Mouse (Mus musculus) MEL (cell line): ENCODE measurements around the gene Galnt14. TPM values are rescaled to one million over a fixed set of nuclear protein-coding genes. Genes with fewer than 3 reads are reported as not detected.

Experiments
- DNase-seq: peaks from one replicate; pipeline ENCODE4 v3.0.0; 2011; ENCODE audit warnings: low read depth, low spot score
- H3K27ac ChIP-seq: 2 replicates; pipeline ENCODE4 v1.5.1; 2012; ENCODE audit warnings: low read depth, mild to moderate bottlenecking, control low read depth, low read length, moderate library complexity; ENCODE audit not compliant: control insufficient read depth
- H3K27me3 ChIP-seq, 2 experiments: fragments of 150-350 bp in 1 of 2; sonication (generic) in 1 of 2; 2 replicates each; pipeline ENCODE4 v1.6.1; 2012; ENCODE audit warnings: low read length in 2 of 2, mild to moderate bottlenecking in 2 of 2, improper control_type of control experiment in 1 of 2, moderate library complexity in 1 of 2; ENCODE audit not compliant: insufficient read depth in 2 of 2, control insufficient read depth in 1 of 2
- H3K36me3 ChIP-seq, 2 experiments: 2 replicates each; pipeline ENCODE4 v1.6.1; 2012 to 2014; ENCODE audit warnings: low read length in 2 of 2, improper control_type of control experiment in 1 of 2, inconsistent platforms in 1 of 2, mild to moderate bottlenecking in 1 of 2; ENCODE audit not compliant: insufficient read depth in 2 of 2, control insufficient read depth in 1 of 2
- H3K4me1 ChIP-seq, 2 experiments: fragments of 150-350 bp in 1 of 2; sonication (generic) in 1 of 2; 2 replicates each; pipeline ENCODE4 v1.6.1; 2012; ENCODE audit warnings: low read length in 2 of 2, improper control_type of control experiment in 1 of 2, mild to moderate bottlenecking in 1 of 2; ENCODE audit not compliant: insufficient read depth in 2 of 2, control insufficient read depth in 1 of 2
- H3K4me3 ChIP-seq, 2 experiments: fragments of 150-350 bp in 1 of 2; sonication (generic) in 1 of 2; 2 replicates each; pipeline ENCODE4 v1.5.1; 2012; ENCODE audit warnings: low read depth in 2 of 2, low read length in 2 of 2, mild to moderate bottlenecking in 2 of 2, moderate library complexity in 2 of 2, control low read depth in 1 of 2, improper control_type of control experiment in 1 of 2; ENCODE audit not compliant: control insufficient read depth in 1 of 2, insufficient read depth in 1 of 2
- H3K79me2 ChIP-seq: 2 replicates; pipeline ENCODE4 v1.6.1; 2012; ENCODE audit warnings: mild to moderate bottlenecking, low read length, moderate library complexity; ENCODE audit not compliant: control insufficient read depth, poor library complexity, insufficient read depth
- H3K9ac ChIP-seq: 2 replicates; pipeline ENCODE4 v1.6.1; 2012; ENCODE audit warnings: low read depth, mild to moderate bottlenecking, control low read depth, low read length, moderate library complexity; ENCODE audit not compliant: control insufficient read depth, poor library complexity, severe bottlenecking
- H3K9me3 ChIP-seq: fragments of 150-350 bp; sonication (generic); replicated peaks from 2 replicates; pipeline ENCODE4 v1.6.1; 2012; ENCODE audit warnings: mild to moderate bottlenecking, low read length, improper control_type of control experiment, moderate library complexity; ENCODE audit not compliant: insufficient read depth
- BHLHE40 ChIP-seq: IDR thresholded peaks from 2 replicates; pipeline ENCODE4 v1.6.1; 2012; ENCODE audit warnings: low read depth, mild to moderate bottlenecking, inconsistent platforms, low read length, improper control_type of control experiment, borderline replicate concordance
- CHD1 ChIP-seq: IDR thresholded peaks from 2 replicates; pipeline ENCODE4 v1.6.1; 2012; ENCODE audit warnings: low read depth, mild to moderate bottlenecking, inconsistent platforms, low read length, improper control_type of control experiment
- CTCF ChIP-seq, 3 experiments: IDR thresholded peaks in 2 of 3; conservative IDR thresholded peaks in 1 of 3; 2 replicates each; pipeline ENCODE4 v1.5.1; 2011 to 2012; ENCODE audit warnings: low read length in 3 of 3, low read depth in 2 of 3, mild to moderate bottlenecking in 2 of 3, improper control_type of control experiment in 1 of 3, inconsistent platforms in 1 of 3, mixed read lengths in 1 of 3, moderate library complexity in 1 of 3; ENCODE audit not compliant: control insufficient read depth in 1 of 3, insufficient read depth in 1 of 3, poor library complexity in 1 of 3, severe bottlenecking in 1 of 3
- E2F4 ChIP-seq: IDR thresholded peaks from 2 replicates; pipeline ENCODE4 v1.6.1; 2011; ENCODE audit warnings: low read depth, low read length, improper control_type of control experiment, borderline replicate concordance
- GABPA ChIP-seq: IDR thresholded peaks from 2 replicates; pipeline ENCODE4 v1.6.1; 2012; ENCODE audit warnings: low read depth, mild to moderate bottlenecking, inconsistent platforms, low read length, improper control_type of control experiment, moderate library complexity
- GATA1 ChIP-seq: IDR thresholded peaks from 2 replicates; pipeline ENCODE4 v1.6.1; 2011; ENCODE audit warnings: low read depth, low read length, improper control_type of control experiment
- MYB ChIP-seq: IDR thresholded peaks from 2 replicates; pipeline ENCODE4 v1.6.1; 2011; ENCODE audit warnings: mild to moderate bottlenecking, low read depth, low read length, improper control_type of control experiment
- POLR2A ChIP-seq, 2 experiments: IDR thresholded peaks; 2 replicates each; pipeline ENCODE4 v1.6.1; 2011 to 2012; ENCODE audit warnings: low read length in 2 of 2, mild to moderate bottlenecking in 2 of 2, control low read depth in 1 of 2, improper control_type of control experiment in 1 of 2, low read depth in 1 of 2, moderate library complexity in 1 of 2; ENCODE audit not compliant: control insufficient read depth in 1 of 2, insufficient read depth in 1 of 2, poor library complexity in 1 of 2
- POLR2AphosphoS5 ChIP-seq: IDR thresholded peaks from 2 replicates; pipeline ENCODE4 v1.6.1; 2012; ENCODE audit warnings: low read depth, borderline replicate concordance, mild to moderate bottlenecking, inconsistent platforms, low read length, moderate library complexity, mixed read lengths
- RAD21 ChIP-seq: IDR thresholded peaks from 2 replicates; pipeline ENCODE4 v1.6.1; 2011; ENCODE audit warnings: mild to moderate bottlenecking, low read depth, low read length, improper control_type of control experiment
- SMC3 ChIP-seq: IDR thresholded peaks from 2 replicates; pipeline ENCODE4 v1.6.1; 2011; ENCODE audit warnings: low read depth, low read length, improper control_type of control experiment
- TBP ChIP-seq: IDR thresholded peaks from 2 replicates; pipeline ENCODE4 v1.8.0; 2011; ENCODE audit warnings: low read depth, low read length, improper control_type of control experiment
- TCF12 ChIP-seq: IDR thresholded peaks from 2 replicates; pipeline ENCODE4 v1.6.1; 2014; ENCODE audit warnings: low read depth, mild to moderate bottlenecking, inconsistent platforms, low read length, improper control_type of control experiment, moderate library complexity
- UBTF ChIP-seq: IDR thresholded peaks from 2 replicates; pipeline ENCODE4 v1.6.1; 2012; ENCODE audit warnings: low read depth, mild to moderate bottlenecking, inconsistent platforms, low read length, improper control_type of control experiment, moderate library complexity, borderline replicate concordance; ENCODE audit not compliant: insufficient read depth
- USF2 ChIP-seq, 2 experiments: IDR thresholded peaks; 2 replicates each; pipeline ENCODE4 v1.6.1; 2011 to 2012; ENCODE audit warnings: improper control_type of control experiment in 2 of 2, low read length in 2 of 2, borderline replicate concordance in 1 of 2, inconsistent platforms in 1 of 2, low read depth in 1 of 2, mild to moderate bottlenecking in 1 of 2; ENCODE audit not compliant: insufficient read depth in 1 of 2
- ZC3H11A ChIP-seq: IDR thresholded peaks from 2 replicates; pipeline ENCODE4 v1.6.1; 2012; ENCODE audit warnings: low read depth, mild to moderate bottlenecking, inconsistent platforms, low read length, improper control_type of control experiment
- ZKSCAN1 ChIP-seq: IDR thresholded peaks from 2 replicates; pipeline ENCODE4 v1.6.1; 2012; ENCODE audit warnings: low read depth, mild to moderate bottlenecking, inconsistent platforms, low read length, improper control_type of control experiment, moderate library complexity
- ZNF384 ChIP-seq: IDR thresholded peaks from 2 replicates; pipeline ENCODE4 v1.6.1; 2012; ENCODE audit warnings: low read depth, mild to moderate bottlenecking, inconsistent platforms, low read length, improper control_type of control experiment
- polyA plus RNA-seq, 2 experiments: library from polyadenylated mRNA; stranded (reverse) in 1 of 2; unstranded in 1 of 2; fragments of >175 nt in 1 of 2; fragments of >200 nt in 1 of 2; gene quantifications; 2 replicates each; pipeline versions ENCODE4 v1.2.1 to v1.2.4; 2012; ENCODE audit warnings: low replicate concordance in 2 of 2, low read depth in 1 of 2; ENCODE audit not compliant: insufficient read length in 2 of 2, insufficient read depth in 1 of 2, missing spikeins in 1 of 2
- total RNA-seq: library from RNA; depleted of rRNA; stranded (reverse); fragments of 300-350 nt; gene quantifications from 2 replicates; pipeline ENCODE4 v1.2.3, GENCODE M21; 2012

Galnt14 gene
- total and polyA plus RNA-seq, 3 experiments, result not detected

DNA sequence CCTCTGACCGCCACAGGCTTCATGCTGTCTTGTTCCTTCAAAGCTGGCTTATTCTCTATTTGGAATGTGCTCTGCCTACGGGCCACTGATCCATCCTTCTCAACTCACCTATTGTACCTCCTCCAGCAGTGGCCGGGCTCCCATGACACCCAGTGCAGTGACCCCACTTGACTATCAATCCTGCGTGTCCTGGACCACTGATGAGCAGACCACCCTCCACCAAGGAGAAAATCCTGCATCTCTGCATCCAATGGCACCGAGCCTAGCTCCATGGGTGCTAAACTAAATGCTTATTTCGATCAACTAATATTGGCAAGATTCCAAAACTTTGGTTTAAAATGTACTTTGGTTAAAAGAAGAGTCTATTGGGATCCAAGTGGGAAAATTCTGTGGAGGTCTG, 1.8 kb downstream of the Galnt14 start:
- no peak for TF ChIP-seq TCF12
- no peak for TF ChIP-seq UBTF
- no peak for TF ChIP-seq POLR2AphosphoS5
- no peak for TF ChIP-seq CTCF (IDR thresholded peaks at IDR 0.05 in 2 of 3, conservative IDR thresholded peaks at IDR 0.05 in 1 of 3; ENCODE audit: control insufficient read depth in 1 of 3, insufficient read depth in 1 of 3, low read depth in 2 of 3, low read length in 3 of 3, poor library complexity in 1 of 3, severe bottlenecking in 1 of 3)
- no peak for TF ChIP-seq BHLHE40
- TF ChIP-seq E2F4, result no peak
- TF ChIP-seq CHD1, result no peak
- TF ChIP-seq GABPA, result no peak
- TF ChIP-seq ZNF384, result no peak
- TF ChIP-seq TBP, result no peak
- no peak for TF ChIP-seq RAD21
- no peak overlapping the region for H3K27ac ChIP-seq
- DNase-seq, result no peak
- H3K9me3 ChIP-seq, result no peaks in the 10 kb centered on the region
- no peak overlapping the region for H3K4me3 ChIP-seq
- no peaks in the 10 kb centered on the region for H3K36me3 ChIP-seq
- no peaks in the 10 kb centered on the region for H3K27me3 ChIP-seq
- no peaks in the 10 kb centered on the region for H3K79me2 ChIP-seq
- H3K4me1 ChIP-seq, result no peaks in the 10 kb centered on the region
- no peak overlapping the region for H3K9ac ChIP-seq

DNA sequence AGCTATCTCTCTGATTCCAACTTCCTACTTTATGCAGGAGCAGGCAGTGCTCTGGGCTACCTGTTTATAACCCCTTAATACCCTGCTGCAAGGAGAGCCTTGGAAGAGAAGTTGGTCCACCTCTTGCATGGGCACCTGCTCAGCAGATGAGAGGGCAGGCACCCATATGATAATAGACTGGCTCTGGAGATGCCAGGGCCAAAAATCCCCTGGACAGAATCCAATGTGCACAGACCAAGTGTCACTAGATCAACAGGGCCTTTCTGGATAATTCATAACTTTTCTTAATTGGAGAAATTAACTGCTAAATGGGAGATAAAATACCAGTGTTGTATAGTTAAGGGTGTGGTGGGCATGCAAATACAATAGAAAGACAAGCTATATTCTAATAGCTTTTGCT, 6.7 kb downstream of the Galnt14 start:
- Histone ChIP-seq H3K36me3 (no peaks in the 10 kb centered on the region), H3K9ac (no peak overlapping the region), H3K79me2 (no peaks in the 10 kb centered on the region), H3K27me3 (no peaks in the 10 kb centered on the region), H3K27ac (no peak overlapping the region), H3K4me1 (no peaks in the 10 kb centered on the region), H3K4me3 (no peak overlapping the region), H3K9me3 (no peaks in the 10 kb centered on the region)
- TF ChIP-seq BHLHE40 (no peak), ZC3H11A (no peak), SMC3 (no peak)
- DNase-seq, result no peak

DNA sequence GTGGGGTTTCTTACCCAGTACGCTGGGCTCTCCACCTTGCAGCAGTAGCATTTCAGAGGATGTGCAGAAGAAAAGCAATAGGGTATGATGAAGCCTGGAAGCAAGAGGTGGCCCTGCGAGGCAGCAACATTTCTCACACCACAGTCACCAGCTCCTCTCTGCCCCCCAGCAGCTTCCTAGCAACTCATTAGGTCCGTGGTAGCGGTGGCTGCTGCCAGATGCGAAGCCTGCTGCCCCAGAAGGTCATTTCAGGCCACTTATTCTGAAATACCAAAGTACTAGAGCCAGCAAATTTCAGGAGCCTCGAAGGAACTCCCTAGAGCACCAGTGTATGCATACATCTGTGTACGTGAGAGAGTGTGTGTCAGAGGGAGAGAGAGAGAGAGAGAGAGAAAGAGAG, 9.2 kb downstream of the Galnt14 start:
- H3K79me2 ChIP-seq, result no peaks in the 10 kb centered on the region
- H3K36me3 ChIP-seq, result no peaks in the 10 kb centered on the region
- H3K4me1 ChIP-seq, result no peaks in the 10 kb centered on the region
- no peaks in the 10 kb centered on the region for H3K9me3 ChIP-seq
- H3K9ac ChIP-seq, result no peak overlapping the region
- no peak for DNase-seq
- TF ChIP-seq USF2 (IDR thresholded peaks at IDR 0.05; ENCODE audit: borderline replicate concordance in 1 of 2, insufficient read depth in 1 of 2, low read depth in 1 of 2, low read length in 2 of 2) (no peak), ZNF384 (no peak), POLR2A (IDR thresholded peaks at IDR 0.05; ENCODE audit: control insufficient read depth in 1 of 2, insufficient read depth in 1 of 2, low read depth in 1 of 2, low read length in 2 of 2, poor library complexity in 1 of 2) (no peak), UBTF (no peak), MYB (no peak), TCF12 (no peak), BHLHE40 (no peak), E2F4 (no peak), CTCF (IDR thresholded peaks at IDR 0.05 in 2 of 3, conservative IDR thresholded peaks at IDR 0.05 in 1 of 3; ENCODE audit: control insufficient read depth in 1 of 3, insufficient read depth in 1 of 3, low read depth in 2 of 3, low read length in 3 of 3, poor library complexity in 1 of 3, severe bottlenecking in 1 of 3) (no peak), ZKSCAN1 (no peak), GATA1 (no peak)
- TF ChIP-seq, all 39 proteins: peak for 0
- Histone ChIP-seq H3K27ac (no peak overlapping the region), H3K4me3 (no peak overlapping the region), H3K27me3 (no peaks in the 10 kb centered on the region)
